Mouse (Mus musculus): ENCODE data around the gene Rnf31. TPM values are rescaled to one million over a fixed set of nuclear protein-coding genes. Genes with fewer than 3 reads are reported as not detected.
A peak's percentile ranks its signal among the peaks of the same experiment; 100 is the strongest.

Rnf31 gene
- polyA plus RNA-seq, 1 experiment from 2014 or later = 22.0 TPM

- WGBS = under 1% methylated on average over 21 of the region's 22 CpGs
- Histone ChIP-seq H3K27ac (replicated peaks) (peak within 1 kb of the TSS; percentile 92), H3K9me3 (replicated peaks) (no peaks in the 10 kb centered on the region), H3K27me3 (replicated peaks) (no peaks in the 10 kb centered on the region), H3K36me3 (peaks cover 34% of the 10 kb centered on the region), H3K9ac (replicated peaks) (peak within 1 kb of the TSS; percentile 87), H3K4me1 (peaks cover 39% of the 10 kb centered on the region), H3K4me3 (replicated peaks) (peak within 1 kb of the TSS; percentile 93), H3K4me2 (peak within 1 kb of the TSS; percentile 95)
- peak; percentile 96 for ATAC-seq (ENCODE audit: low FRiP score)
Measured at GRCm38 (mm10) chr14:55590748-55591330, 669 bp upstream of the Rnf31 start, which contains the start of gene Psme2. Gene Psme2 (minus strand): TSS chr14:55591113.

GRCm38 (mm10) chr14:55592226-55592625 lies 718 bp downstream of the Rnf31 start:
- 6% methylated on average over 16 of the region's 16 CpGs for WGBS
- no peak for ATAC-seq (ENCODE audit: low FRiP score)
- Histone ChIP-seq H3K27me3 (replicated peaks) (no peaks in the 10 kb centered on the region), H3K9me3 (replicated peaks) (no peaks in the 10 kb centered on the region), H3K4me3 (replicated peaks) (peak overlapping the region; percentile 93), H3K9ac (replicated peaks) (peak overlapping the region; percentile 87), H3K4me1 (peaks cover 39% of the 10 kb centered on the region), H3K27ac (replicated peaks) (peak overlapping the region; percentile 92), H3K36me3 (peaks cover 45% of the 10 kb centered on the region), H3K4me2 (peak overlapping the region; percentile 95)

- Histone ChIP-seq H3K4me2 (no peak overlapping the region), H3K4me3 (replicated peaks) (no peak overlapping the region), H3K36me3 (peaks cover 70% of the 10 kb centered on the region), H3K9me3 (replicated peaks) (no peaks in the 10 kb centered on the region), H3K27ac (replicated peaks) (no peak overlapping the region), H3K9ac (replicated peaks) (no peak overlapping the region; the same call in 1 of the 2 replicates), H3K27me3 (replicated peaks) (no peaks in the 10 kb centered on the region), H3K4me1 (peaks cover 25% of the 10 kb centered on the region)
- 72% methylated on average over 13 of the region's 13 CpGs for WGBS
- no peak for ATAC-seq (ENCODE audit: low FRiP score)
Measured at GRCm38 (mm10) chr14:55596036-55596690, 4.7 kb downstream of the Rnf31 start.

GRCm38 (mm10) chr14:55598521-55599390 lies 7.2 kb downstream of the Rnf31 start:
- Histone ChIP-seq H3K9me3 (replicated peaks) (no peaks in the 10 kb centered on the region), H3K4me1 (peaks cover 11% of the 10 kb centered on the region), H3K27me3 (replicated peaks) (no peaks in the 10 kb centered on the region), H3K4me2 (no peak overlapping the region), H3K4me3 (replicated peaks) (no peak overlapping the region), H3K36me3 (peaks cover 95% of the 10 kb centered on the region), H3K27ac (replicated peaks) (no peak overlapping the region), H3K9ac (replicated peaks) (no peak overlapping the region)
- WGBS = 96% methylated on average over 21 of the region's 21 CpGs
- ATAC-seq (ENCODE audit: low FRiP score) = no peak

- peak within 1 kb of the TSS; percentile 63; the same call in 1 of the 2 replicates for H3K27ac ChIP-seq (replicated peaks)
- no peaks in the 10 kb centered on the region for H3K27me3 ChIP-seq (replicated peaks)
- WGBS = 86% methylated on average over 7 of the region's 7 CpGs
- H3K4me2 ChIP-seq = peak within 1 kb of the TSS; percentile 54
- peaks cover 82% of the 10 kb centered on the region for H3K36me3 ChIP-seq
- H3K9me3 ChIP-seq (replicated peaks) = no peaks in the 10 kb centered on the region
- H3K9ac ChIP-seq (replicated peaks) = no peak within 1 kb of the TSS
- peaks cover 12% of the 10 kb centered on the region for H3K4me1 ChIP-seq
- ATAC-seq (ENCODE audit: low FRiP score) = no peak
- peak within 1 kb of the TSS; percentile 34 for H3K4me3 ChIP-seq (replicated peaks)
Measured at GRCm38 (mm10) chr14:55603271-55603632, 11.7 kb downstream of the Rnf31 start, which contains the start of gene Irf9. Gene Irf9 (plus strand): TSS chr14:55603571.

- Histone ChIP-seq H3K4me3 (replicated peaks) (peak overlapping the region; percentile 34), H3K9ac (replicated peaks) (no peak overlapping the region), H3K4me2 (peak overlapping the region; percentile 54), H3K27me3 (replicated peaks) (no peaks in the 10 kb centered on the region), H3K36me3 (peaks cover 82% of the 10 kb centered on the region), H3K27ac (replicated peaks) (peak overlapping the region; percentile 63; the same call in 1 of the 2 replicates), H3K9me3 (replicated peaks) (no peaks in the 10 kb centered on the region), H3K4me1 (peaks cover 12% of the 10 kb centered on the region)
- peak; percentile 86; the same call in 1 of the 2 replicates for ATAC-seq (ENCODE audit: low FRiP score)
- WGBS = 24% methylated on average over 19 of the region's 19 CpGs
Measured at GRCm38 (mm10) chr14:55603633-55604576, 12.4 kb downstream of the Rnf31 start.

- Histone ChIP-seq H3K9ac (replicated peaks) (no peak overlapping the region), H3K27me3 (replicated peaks) (no peaks in the 10 kb centered on the region), H3K4me3 (replicated peaks) (no peak overlapping the region), H3K4me1 (peaks cover 12% of the 10 kb centered on the region), H3K36me3 (peaks cover 82% of the 10 kb centered on the region), H3K4me2 (peak overlapping the region; percentile 54), H3K9me3 (replicated peaks) (no peaks in the 10 kb centered on the region), H3K27ac (replicated peaks) (no peak overlapping the region)
- 86% methylated on average over 11 of the region's 11 CpGs for WGBS
- ATAC-seq (ENCODE audit: low FRiP score) = no peak
Measured at GRCm38 (mm10) chr14:55604823-55605222, 13.3 kb downstream of the Rnf31 start.

- H3K9me3 ChIP-seq (replicated peaks) = no peaks in the 10 kb centered on the region
- no peaks in the 10 kb centered on the region for H3K27me3 ChIP-seq (replicated peaks)
- H3K4me1 ChIP-seq = peaks cover 12% of the 10 kb centered on the region
- peaks cover 80% of the 10 kb centered on the region for H3K36me3 ChIP-seq
- no peak for ATAC-seq (ENCODE audit: low FRiP score)
- no peak overlapping the region for H3K9ac ChIP-seq (replicated peaks)
- H3K4me3 ChIP-seq (replicated peaks) = no peak overlapping the region
- H3K4me2 ChIP-seq = no peak overlapping the region
- no peak overlapping the region for H3K27ac ChIP-seq (replicated peaks)
- WGBS = 94% methylated on average over 16 of the region's 16 CpGs
Measured at GRCm38 (mm10) chr14:55605743-55606459, 14.4 kb downstream of the Rnf31 start.

- Histone ChIP-seq H3K4me2 (no peak overlapping the region), H3K9ac (replicated peaks) (no peak overlapping the region), H3K9me3 (replicated peaks) (no peaks in the 10 kb centered on the region), H3K4me3 (replicated peaks) (no peak overlapping the region), H3K27ac (replicated peaks) (no peak overlapping the region), H3K4me1 (peaks cover 11% of the 10 kb centered on the region), H3K27me3 (replicated peaks) (no peaks in the 10 kb centered on the region), H3K36me3 (peaks cover 56% of the 10 kb centered on the region)
- ATAC-seq (ENCODE audit: low FRiP score) = no peak
- WGBS = 95% methylated on average over 6 of the region's 6 CpGs
Measured at GRCm38 (mm10) chr14:55608339-55608738, 16.8 kb downstream of the Rnf31 start.

GRCm38 (mm10) chr14:55613346-55613745 lies 21.8 kb downstream of the Rnf31 start:
- 80% methylated on average over 6 of the region's 6 CpGs for WGBS
- Histone ChIP-seq H3K9me3 (replicated peaks) (no peaks in the 10 kb centered on the region), H3K4me3 (replicated peaks) (no peak overlapping the region), H3K36me3 (peaks cover 23% of the 10 kb centered on the region), H3K9ac (replicated peaks) (no peak overlapping the region), H3K4me1 (no peaks in the 10 kb centered on the region), H3K27ac (replicated peaks) (no peak overlapping the region), H3K4me2 (no peak overlapping the region), H3K27me3 (replicated peaks) (no peaks in the 10 kb centered on the region)
- no peak for ATAC-seq (ENCODE audit: low FRiP score)
